Mouse (Mus musculus): Measurements from ENCODE around the gene Akap5. TPM values are rescaled to one million over a fixed set of nuclear protein-coding genes. Genes with fewer than 3 reads are reported as not detected.

Gene Akap5
- polyA plus RNA-seq, 1 experiment from 2014 or later = 0.43 TPM

DNA sequence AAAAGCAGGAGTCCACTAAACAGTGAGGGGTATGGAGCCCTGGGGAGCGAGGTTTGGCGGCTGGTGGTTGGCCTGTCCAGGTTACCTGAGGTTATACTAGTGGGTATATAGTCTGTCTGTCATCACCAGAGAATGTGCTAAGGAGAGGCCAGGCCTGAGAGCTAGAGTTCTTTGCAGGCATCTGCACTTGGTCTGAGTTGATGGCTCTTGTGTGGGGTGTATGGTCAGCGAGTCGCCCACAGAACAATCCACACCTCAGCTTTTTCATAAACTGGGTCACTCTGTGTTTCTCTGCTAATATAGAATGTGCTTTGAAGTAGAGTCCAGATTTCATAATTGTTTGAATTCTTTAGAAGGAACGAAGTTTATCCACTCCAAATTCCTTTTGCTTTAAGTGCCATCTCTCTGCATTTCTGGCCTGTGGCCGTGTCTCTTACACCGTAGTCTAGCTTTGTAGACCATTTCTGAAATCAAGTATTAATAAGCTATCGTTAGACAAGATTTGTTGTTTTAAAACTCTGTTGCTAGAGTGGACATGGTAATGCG, 25.3 kb upstream of the Akap5 start:
- Histone ChIP-seq H3K27ac (no peak overlapping the region), H3K9ac (ENCODE audit: low read depth, low read length) (no peak overlapping the region), H3K4me1 (replicated peaks; ENCODE audit: insufficient read depth, low read length) (no peaks in the 10 kb centered on the region), H3K36me3 (ENCODE audit: insufficient read depth, low read length) (peaks cover 27% of the 10 kb centered on the region), H3K4me3 (replicated peaks; ENCODE audit: low read depth, low read length) (no peak overlapping the region), H3K4me2 (ENCODE audit: low read length) (no peak overlapping the region), H3K9me3 (replicated peaks; ENCODE audit: low read length) (no peaks in the 10 kb centered on the region), H3K27me3 (ENCODE audit: insufficient read depth, low read length) (no peaks in the 10 kb centered on the region)
- ATAC-seq (replicated peaks; ENCODE audit: low FRiP score, low read depth) (no peak), DNase-seq (ENCODE audit: low spot score) (no peak)
- TF ChIP-seq CTCF (IDR thresholded peaks at IDR 0.05; ENCODE audit: low read depth) = no peak
- 94% methylated on average over 9 of the region's 9 CpGs for WGBS

DNA sequence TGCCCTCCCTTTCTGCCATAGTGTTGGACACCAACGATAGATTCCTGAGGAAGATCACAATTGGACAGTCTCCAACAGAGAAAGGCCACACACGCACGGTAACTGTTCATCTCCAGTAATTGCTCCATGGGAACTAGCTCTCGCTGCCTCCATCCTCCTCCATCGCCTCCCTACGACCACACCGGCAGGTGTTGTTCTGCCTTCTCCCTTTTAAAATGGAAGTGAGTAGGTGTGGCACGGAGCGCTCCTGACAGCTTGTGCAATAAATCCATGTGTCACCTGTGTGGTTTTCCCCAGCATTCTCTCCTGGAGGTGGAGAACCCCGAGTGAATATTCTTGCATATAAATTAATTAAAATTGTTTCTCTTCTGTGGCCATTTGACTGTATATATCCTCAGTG, 24.3 kb upstream of the Akap5 start:
- Histone ChIP-seq H3K27ac (no peak overlapping the region), H3K4me2 (ENCODE audit: low read length) (no peak overlapping the region), H3K9me3 (replicated peaks; ENCODE audit: low read length) (no peaks in the 10 kb centered on the region), H3K9ac (ENCODE audit: low read depth, low read length) (no peak overlapping the region), H3K36me3 (ENCODE audit: insufficient read depth, low read length) (peaks cover 26% of the 10 kb centered on the region), H3K4me3 (replicated peaks; ENCODE audit: low read depth, low read length) (no peak overlapping the region), H3K4me1 (replicated peaks; ENCODE audit: insufficient read depth, low read length) (no peaks in the 10 kb centered on the region), H3K27me3 (ENCODE audit: insufficient read depth, low read length) (no peaks in the 10 kb centered on the region)
- TF ChIP-seq CTCF (IDR thresholded peaks at IDR 0.05; ENCODE audit: low read depth) = no peak
- DNase-seq (ENCODE audit: low spot score) (no peak), ATAC-seq (replicated peaks; ENCODE audit: low FRiP score, low read depth) (no peak)
- WGBS = 86% methylated on average over 10 of the region's 10 CpGs

DNA sequence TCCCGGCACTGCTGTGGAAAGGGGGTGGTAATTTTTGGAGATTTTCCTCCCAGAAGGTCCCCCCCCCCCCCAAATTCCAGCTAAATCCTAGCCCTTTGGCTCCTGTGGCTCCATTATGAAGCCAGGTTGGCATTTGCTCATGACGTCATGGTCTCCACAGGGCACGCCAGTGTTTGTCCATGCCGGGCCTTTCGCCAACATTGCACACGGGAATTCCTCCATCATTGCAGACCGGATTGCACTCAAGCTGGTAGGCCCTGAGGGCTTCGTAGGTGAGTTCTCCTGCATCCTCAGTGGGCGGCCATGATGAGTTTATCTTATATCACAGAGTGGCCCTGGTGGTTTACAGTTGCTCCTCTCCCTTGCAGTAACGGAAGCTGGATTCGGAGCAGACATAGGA, 21.2 kb upstream of the Akap5 start:
- WGBS = 94% methylated on average over 11 of the region's 11 CpGs
- Histone ChIP-seq H3K4me2 (ENCODE audit: low read length) (no peak overlapping the region), H3K4me3 (replicated peaks; ENCODE audit: low read depth, low read length) (no peak overlapping the region), H3K27ac (no peak overlapping the region), H3K27me3 (ENCODE audit: insufficient read depth, low read length) (no peaks in the 10 kb centered on the region), H3K4me1 (replicated peaks; ENCODE audit: insufficient read depth, low read length) (no peaks in the 10 kb centered on the region), H3K9me3 (replicated peaks; ENCODE audit: low read length) (no peaks in the 10 kb centered on the region), H3K36me3 (ENCODE audit: insufficient read depth, low read length) (peaks cover 18% of the 10 kb centered on the region), H3K9ac (ENCODE audit: low read depth, low read length) (no peak overlapping the region)
- ATAC-seq (replicated peaks; ENCODE audit: low FRiP score, low read depth) (no peak), DNase-seq (ENCODE audit: low spot score) (no peak)
- TF ChIP-seq CTCF (IDR thresholded peaks at IDR 0.05; ENCODE audit: low read depth) = no peak

DNA sequence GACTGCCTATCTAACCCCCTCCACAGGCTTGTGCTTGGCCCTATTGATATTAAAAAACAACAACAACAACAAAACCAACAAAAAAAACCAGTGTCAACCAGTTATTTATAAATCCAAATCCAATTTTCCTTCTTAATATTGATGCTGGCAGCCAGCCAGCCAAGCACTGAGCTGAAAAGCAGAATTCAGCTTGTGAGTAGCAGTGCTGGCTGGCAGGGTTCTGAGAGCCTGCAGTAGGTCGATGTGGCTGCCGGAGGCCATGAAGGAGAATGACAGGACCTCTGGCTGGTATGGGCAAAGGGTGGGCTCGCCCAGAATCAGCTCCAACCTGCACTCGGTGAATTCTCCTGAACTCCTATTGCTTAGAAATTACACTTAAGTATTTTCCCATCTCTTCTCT, 20.5 kb upstream of the Akap5 start:
- no peak overlapping the region for H3K27ac ChIP-seq
- TF ChIP-seq CTCF (IDR thresholded peaks at IDR 0.05; ENCODE audit: low read depth) = no peak
- WGBS = 51% methylated on average over 4 of the region's 4 CpGs
- H3K4me3 ChIP-seq (replicated peaks; ENCODE audit: low read depth, low read length) = no peak overlapping the region
- no peak overlapping the region for H3K4me2 ChIP-seq (ENCODE audit: low read length)
- H3K4me1 ChIP-seq (replicated peaks; ENCODE audit: insufficient read depth, low read length) = no peaks in the 10 kb centered on the region
- no peak overlapping the region for H3K9ac ChIP-seq (ENCODE audit: low read depth, low read length)
- H3K36me3 ChIP-seq (ENCODE audit: insufficient read depth, low read length) = peaks cover 16% of the 10 kb centered on the region
- DNase-seq (ENCODE audit: low spot score) (peak; percentile 12), ATAC-seq (replicated peaks; ENCODE audit: low FRiP score, low read depth) (no peak)
- H3K9me3 ChIP-seq (replicated peaks; ENCODE audit: low read length) = no peaks in the 10 kb centered on the region
- H3K27me3 ChIP-seq (ENCODE audit: insufficient read depth, low read length) = no peaks in the 10 kb centered on the region

DNA sequence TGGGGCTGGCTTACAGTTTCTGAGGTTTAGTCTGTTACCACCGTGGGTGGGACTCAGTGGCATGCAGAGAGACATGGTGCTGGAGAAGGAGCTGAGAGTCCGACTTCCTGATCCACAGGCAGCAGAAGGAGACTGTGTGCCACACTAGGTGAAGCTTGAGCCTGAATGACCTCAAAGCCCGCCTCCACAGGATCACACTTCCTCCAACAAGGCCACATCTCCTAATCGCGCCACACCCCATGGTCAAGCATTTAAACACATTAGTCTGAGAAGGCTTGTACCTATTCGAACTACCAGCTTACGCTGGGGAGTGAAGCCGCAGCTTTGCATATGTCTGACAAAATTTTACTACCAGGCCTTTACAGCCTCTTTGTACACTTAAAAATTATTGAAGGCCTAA, 19.6 kb upstream of the Akap5 start:
- 90% methylated on average over 8 of the region's 8 CpGs for WGBS
- no peak overlapping the region for H3K9ac ChIP-seq (ENCODE audit: low read depth, low read length)
- H3K9me3 ChIP-seq (replicated peaks; ENCODE audit: low read length) = no peaks in the 10 kb centered on the region
- no peak for ATAC-seq (replicated peaks; ENCODE audit: low FRiP score, low read depth)
- H3K4me2 ChIP-seq (ENCODE audit: low read length) = no peak overlapping the region
- H3K27ac ChIP-seq = no peak overlapping the region
- DNase-seq (ENCODE audit: low spot score) = no peak
- no peaks in the 10 kb centered on the region for H3K27me3 ChIP-seq (ENCODE audit: insufficient read depth, low read length)
- no peaks in the 10 kb centered on the region for H3K4me1 ChIP-seq (replicated peaks; ENCODE audit: insufficient read depth, low read length)
- H3K36me3 ChIP-seq (ENCODE audit: insufficient read depth, low read length) = peaks cover 13% of the 10 kb centered on the region
- no peak overlapping the region for H3K4me3 ChIP-seq (replicated peaks; ENCODE audit: low read depth, low read length)
- TF ChIP-seq CTCF (IDR thresholded peaks at IDR 0.05; ENCODE audit: low read depth) = no peak

DNA sequence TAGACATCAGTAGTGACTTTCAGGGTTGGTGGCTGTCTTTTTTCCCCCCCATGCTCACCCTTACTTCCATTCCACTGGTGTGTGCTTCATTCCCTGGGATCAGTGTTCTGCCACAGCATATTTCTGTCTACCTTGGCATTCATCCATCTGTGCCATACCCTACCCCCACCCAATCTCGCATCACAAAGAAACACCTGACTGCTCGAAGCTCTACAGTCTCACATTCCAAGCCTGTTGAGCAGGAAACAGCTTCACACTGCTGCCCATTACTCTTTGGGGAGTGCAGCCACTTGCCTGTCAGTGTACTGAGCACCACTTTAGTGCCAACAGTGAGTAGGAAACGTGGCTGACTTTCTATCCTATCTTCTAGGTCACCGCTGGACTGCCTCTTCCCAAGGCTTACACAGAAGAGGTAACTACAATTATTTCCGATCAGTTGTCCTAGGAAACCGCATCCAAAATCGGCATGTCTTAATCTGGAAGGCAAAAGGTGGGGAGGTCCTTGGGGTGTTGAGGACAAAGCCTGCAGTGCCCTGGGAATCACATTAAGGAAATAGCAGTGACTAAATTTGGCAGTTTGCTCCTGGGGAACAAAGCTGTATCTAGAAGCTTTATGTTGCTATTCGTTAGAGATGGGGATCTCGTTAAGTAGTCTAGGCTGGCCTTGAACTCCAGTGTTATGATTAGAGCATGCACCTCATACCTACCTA, 17.7 kb upstream of the Akap5 start:
- H3K9ac ChIP-seq (ENCODE audit: low read depth, low read length) = no peak overlapping the region
- no peak overlapping the region for H3K4me3 ChIP-seq (replicated peaks; ENCODE audit: low read depth, low read length)
- no peak for TF ChIP-seq CTCF (IDR thresholded peaks at IDR 0.05; ENCODE audit: low read depth)
- peak overlapping the region; percentile 61 for H3K27ac ChIP-seq
- no peaks in the 10 kb centered on the region for H3K9me3 ChIP-seq (replicated peaks; ENCODE audit: low read length)
- no peaks in the 10 kb centered on the region for H3K4me1 ChIP-seq (replicated peaks; ENCODE audit: insufficient read depth, low read length)
- 54% methylated on average over 9 of the region's 9 CpGs for WGBS
- H3K27me3 ChIP-seq (ENCODE audit: insufficient read depth, low read length) = no peaks in the 10 kb centered on the region
- ATAC-seq (replicated peaks; ENCODE audit: low FRiP score, low read depth) (peak; percentile 59; the same call in 1 of the 2 replicates), DNase-seq (ENCODE audit: low spot score) (peak; percentile 42)
- no peak overlapping the region for H3K4me2 ChIP-seq (ENCODE audit: low read length)
- H3K36me3 ChIP-seq (ENCODE audit: insufficient read depth, low read length) = peaks cover 15% of the 10 kb centered on the region

All from kidney, postnatal 0 days (tissue).